Mouse (Mus musculus) lung, adult 18-20 months (tissue): Measurements from ENCODE around the gene Mroh8.
"Not testable (repeated sequence)": the region's sequence is repeated elsewhere in the genome, so short reads cannot be mapped to it uniquely, and the experiment has no call there.

Source experiments
- DNase-seq, 2 experiments: peaks; one replicate each; pipeline ENCODE4 v3.0.0; 2022; ENCODE audit warnings: mixed read lengths in 2 of 2

Gene Mroh8

DNA sequence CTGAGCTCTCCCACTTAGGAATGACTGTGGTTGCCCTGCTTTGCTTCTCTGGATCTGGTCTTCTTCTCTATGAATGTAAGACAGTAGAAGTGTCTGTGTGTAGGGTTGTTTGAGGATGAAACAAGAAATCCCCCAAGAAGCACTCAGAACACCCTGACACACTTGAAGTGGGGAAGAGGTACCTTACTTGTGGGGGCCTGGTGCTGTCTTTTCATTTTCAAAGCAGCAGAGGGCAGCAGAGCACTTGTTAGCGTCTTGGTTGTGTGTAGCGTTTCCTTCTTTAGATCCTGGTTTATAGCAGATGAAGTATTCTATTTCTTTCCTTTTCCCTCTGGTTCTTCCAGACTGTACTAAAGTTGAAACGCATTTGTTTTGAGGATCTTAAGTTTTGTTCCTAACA, 8.2 kb upstream of the Mroh8 start:
- DNase-seq: peak; percentile 25 to 52

DNA sequence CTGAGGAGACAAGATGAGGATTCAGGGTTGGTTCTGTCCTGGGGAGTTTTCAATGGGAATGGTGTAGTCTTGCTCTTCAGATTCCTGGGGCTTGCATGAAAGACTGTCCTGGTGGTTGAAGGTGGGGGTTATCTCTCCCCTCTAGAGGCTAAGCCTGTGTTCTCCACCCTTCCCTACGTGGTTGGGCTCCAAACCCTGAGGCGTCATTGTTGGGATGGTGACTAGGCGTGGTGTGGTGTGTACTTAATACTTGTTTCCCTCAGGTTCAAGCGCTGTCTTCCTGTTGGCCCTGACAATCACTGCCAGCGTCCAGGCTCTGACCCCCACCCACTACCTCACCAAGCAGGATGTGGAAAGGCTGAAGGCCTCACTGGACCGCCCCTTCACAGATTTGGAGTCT, 4.0 kb upstream of the Mroh8 start:
- DNase-seq: peak in 1 of 2 experiments; percentile 16

GRCm38 (mm10) chr2:157278717-157279415, 483 bp downstream of the Mroh8 start, which contains the start of gene Rpn2:
TSS of gene Rpn2 (plus strand) at chr2:157279017.
- DNase-seq: peak; percentile 97

DNA sequence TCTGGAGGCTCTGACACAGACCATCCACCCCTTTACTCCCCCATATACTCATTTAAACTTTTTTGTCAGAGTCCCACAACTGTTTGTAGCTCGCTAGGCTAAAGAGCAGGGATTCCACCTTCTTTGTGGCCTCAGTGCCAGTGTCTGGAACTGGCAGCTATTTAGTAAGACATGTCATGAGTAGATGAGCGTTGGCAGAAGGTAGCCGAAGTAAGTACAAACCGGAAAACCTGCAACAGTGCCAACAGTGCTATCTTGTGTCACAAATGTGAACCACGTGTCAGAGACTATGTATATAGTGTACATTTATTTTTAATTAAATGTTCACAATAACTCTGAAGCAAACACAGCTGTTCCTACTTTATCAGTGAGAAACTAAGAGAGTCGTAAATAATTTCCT, 15.5 kb downstream of the Mroh8 start:
- DNase-seq: no peak

DNA sequence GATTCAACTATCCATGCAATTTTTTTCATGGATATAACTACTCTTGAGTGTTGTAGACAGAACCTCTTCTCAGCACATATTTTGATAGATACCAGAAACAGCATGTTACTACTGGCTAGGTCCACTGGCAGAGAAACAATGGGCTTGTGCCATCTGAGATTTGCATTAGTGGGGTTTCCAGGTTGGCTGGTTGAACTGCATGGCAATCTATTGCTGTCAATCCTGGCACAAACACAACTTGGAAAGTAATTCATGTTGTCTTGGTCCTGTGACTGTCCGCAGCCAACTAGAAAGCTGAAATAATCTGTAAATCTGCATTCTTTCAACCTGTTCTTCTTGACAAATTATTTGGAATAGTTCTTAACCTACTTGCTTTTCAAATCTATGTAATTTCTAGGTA, 16.2 kb downstream of the Mroh8 start:
- DNase-seq: no peak

- no peak for DNase-seq
Observed at GRCm38 (mm10) chr2:157262506-157262905, 16.8 kb downstream of the Mroh8 start.

DNA sequence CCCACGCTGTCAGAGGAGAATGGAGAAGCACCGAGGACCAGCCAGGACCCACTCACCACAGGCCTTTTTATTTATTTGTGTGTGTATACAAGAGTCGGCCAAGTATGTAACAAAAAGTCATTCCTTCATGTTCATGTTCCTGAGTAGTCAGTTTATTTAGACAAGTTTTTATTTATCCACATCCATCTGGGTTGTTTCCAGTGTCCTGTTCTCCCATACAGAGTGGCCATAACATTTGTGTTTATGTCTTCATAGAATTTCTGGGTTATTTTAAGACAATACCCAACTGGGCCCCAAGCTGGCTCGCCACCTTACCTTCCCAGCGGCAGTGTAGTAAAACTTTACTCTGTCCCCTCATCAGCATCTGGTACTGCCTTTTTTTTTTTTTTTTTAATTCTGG, 17.4 kb downstream of the Mroh8 start:
- no peak for DNase-seq

DNA sequence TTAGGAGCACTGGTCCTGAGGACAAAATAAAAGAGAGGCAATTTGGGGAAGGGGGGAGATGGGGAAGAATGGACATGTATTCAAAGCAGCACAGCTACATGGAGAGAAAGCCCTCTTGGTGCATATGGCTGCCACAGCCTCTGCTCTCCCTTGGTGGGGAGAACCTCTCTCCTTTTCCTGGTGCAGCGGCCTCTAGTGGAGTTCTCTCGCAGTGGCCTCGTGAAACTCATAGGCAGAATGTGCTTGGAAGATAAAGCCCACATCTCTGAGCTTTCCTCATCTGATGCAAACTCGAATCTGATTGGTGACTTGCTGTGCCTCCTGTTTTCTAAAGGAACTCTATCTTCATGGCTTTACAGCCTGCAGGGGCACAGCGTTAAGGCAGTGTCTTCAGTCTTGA, 19.6 kb downstream of the Mroh8 start:
- DNase-seq: peak; percentile 59 to 61

- DNase-seq: no peak
Observed at GRCm38 (mm10) chr2:157248111-157248510, 31.2 kb downstream of the Mroh8 start.

- DNase-seq: no peak
Observed at GRCm38 (mm10) chr2:157245603-157246002, 33.7 kb downstream of the Mroh8 start.

DNA sequence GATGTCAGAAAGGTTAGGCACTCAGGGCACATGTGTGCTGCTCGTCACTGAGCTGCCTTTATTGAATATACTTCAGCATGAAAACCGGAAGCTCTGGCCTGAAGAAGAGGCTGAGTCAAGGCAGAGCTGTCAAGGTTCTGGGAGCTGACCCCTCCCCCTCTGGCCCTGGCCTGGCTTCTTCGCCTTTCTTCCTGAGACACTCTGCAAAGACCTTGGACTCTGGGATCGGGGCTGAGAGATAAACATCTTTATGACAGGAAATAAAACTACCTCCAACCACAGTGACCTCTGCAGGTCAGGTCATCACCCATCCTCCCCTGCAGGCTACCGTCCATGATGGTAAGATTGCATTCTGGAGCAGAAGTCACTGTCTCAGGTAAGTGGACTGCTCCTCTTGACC, 34.3 kb downstream of the Mroh8 start:
- DNase-seq: no peak

DNA sequence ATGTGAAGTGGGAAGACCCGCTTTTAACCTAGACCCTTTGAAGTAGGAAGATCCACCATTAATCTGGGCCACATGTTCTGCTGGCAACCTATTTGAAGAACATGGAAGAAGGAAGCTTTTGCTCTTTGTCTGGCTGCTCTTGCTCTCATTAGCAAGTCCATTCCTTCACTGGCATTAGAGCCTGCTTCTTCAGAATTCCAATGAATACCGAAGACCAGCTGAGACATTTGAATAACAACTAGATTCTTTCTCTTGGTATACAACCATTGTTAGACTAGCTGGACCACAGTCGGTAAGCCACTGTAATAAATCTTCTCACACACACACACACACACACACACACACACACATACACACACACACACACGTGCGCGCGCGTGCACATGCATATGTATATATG, 43.4 kb downstream of the Mroh8 start:
- no peak for DNase-seq

- not testable (repeated sequence) for DNase-seq
Observed at GRCm38 (mm10) chr2:157221916-157222315, 57.4 kb downstream of the Mroh8 start.

DNA sequence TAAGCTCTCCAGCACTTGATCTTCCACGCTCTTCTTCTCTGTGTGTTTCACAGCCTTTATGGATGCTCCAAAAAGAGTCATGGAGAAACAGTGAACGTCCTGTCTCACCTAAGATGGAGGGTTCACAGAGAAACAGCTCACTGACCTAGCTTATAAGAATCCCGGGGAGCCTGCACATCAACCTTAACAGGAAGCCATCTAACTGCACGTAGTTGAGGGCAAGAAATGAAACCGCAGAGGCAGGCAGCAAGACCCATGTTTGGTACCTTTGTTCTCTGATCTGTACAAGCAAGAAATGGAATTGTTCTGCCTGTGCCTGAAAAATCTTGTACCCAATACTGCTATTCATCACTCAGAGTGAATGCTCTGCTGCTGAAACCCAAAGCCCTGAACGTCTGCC, 59.2 kb downstream of the Mroh8 start:
- DNase-seq: no peak

DNA sequence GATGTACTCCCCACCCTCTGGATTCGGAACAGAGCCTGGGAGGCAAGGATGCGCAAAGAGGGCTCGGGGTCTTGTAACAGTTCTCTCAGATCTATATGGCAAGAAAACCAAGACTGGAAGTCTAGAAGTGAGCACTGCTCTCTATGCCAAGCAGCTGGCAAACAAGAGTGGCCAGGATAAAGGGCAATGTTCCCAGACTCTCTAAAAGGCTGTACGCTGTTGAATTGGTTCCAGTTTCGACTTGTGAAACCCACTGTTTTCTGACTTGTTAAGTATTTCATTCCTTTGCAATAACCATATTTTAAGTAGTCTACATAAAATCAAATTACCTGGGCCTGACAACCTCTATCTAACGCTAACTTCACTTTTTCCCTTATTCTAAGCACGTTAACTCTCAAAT, 67.6 kb downstream of the Mroh8 start:
- DNase-seq: no peak

DNA sequence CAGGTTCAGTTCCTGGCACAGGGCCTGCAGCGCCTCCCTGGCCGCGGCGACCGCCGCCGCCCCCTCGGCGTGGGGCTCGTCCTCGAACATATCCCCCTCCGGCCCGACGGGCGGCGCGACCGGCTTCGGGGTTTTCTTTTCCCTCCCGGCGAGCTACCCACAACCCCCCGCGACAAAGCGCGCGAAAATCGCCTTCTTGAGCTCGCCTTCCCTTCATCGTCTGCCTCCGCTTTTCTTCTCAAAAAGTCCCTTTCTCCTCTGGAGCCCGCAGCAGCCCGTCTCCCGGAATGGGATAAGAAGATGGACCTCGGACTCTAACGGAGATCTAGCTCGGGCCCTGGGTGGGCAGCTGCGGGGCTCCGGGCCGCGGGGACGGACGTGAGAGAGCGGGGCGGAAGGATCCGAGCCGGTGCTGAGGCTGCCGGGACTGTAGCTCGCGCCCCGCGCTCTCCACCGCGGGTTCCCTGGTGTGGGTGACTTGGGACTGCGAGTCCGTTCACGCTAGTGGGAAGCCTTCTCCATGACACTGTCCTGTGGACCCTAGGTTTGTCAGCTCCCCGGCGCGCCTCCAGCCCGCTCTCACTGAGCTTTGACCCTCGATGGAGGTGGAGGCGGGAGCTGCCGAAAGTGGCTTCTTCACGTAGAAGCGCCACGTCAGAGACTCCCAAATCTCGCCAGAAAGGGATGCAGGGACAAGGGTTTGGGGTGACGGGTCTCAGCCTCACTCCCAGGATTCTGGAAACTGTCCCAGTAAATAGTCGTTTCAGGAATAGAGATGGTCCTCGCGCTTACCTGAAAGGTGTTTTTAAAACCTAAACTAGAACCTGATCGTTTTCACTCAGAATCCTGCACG, 74.8 kb downstream of the Mroh8 start, which contains the start of gene Rbl1:
Gene Rbl1 (minus strand): TSS at position 169 of the 853 bp plus-strand sequence.
- peak; percentile 90 to 91 for DNase-seq

DNA sequence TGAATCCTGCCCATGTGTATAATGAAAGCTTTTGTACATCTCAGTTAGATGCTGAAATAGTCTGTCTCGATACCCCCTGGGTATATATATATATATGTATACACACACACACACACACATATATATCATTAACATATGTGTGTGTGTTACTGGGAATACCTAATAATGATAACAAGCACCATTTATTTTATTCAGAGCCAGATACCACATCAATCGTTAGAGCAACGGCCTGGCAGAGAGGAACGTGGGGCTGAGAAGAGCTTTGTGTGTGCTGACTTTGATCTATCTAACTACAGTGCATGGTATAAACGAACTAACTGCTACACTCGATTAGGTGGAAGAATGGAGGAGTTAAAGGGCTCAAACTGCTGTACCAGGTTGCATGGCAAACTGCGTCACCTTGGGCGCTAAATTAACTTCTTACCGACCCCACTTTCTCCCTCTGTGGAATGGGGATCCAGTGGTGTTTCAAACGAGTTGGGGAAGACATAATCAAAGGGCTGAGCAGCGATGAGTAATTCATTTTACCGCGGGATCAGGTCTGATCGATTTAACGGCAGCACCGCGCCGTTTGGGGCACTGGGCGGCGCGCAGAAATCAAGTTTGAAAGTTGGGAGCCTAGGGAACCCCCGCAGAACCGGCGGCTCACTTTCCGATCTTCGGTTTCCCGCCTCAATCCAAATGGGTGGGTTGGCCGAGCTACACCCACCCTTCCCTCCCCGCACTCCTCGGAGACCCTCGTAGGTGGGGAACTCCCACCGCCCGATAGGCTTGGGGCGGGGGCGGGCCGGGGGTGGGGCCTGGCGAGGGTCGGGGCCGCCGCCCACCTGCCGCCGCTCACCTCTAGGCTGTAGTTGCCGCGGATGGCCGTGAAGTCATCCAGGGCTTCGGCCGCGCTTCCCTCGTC, 75.6 kb downstream of the Mroh8 start:
- peak; percentile 37 to 47 for DNase-seq

DNA sequence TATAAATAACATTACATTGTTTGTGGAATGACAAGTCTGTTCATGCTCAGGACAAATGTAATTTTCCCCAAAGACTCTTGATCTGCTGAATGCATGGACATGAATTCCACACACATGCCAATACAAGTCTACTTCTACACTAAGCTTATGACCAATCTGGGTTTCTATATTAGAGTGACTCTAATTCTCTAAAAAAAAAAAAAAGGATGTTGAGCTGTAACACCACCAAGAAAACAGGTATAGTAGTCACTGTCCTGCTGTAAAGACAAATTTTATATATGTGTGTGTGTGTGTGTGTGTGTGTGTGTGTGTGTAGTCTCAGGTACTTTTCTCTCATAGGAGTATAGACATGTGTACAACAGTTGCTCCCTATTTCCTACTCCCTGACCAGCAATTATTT, 76.3 kb downstream of the Mroh8 start:
- no peak for DNase-seq

DNA sequence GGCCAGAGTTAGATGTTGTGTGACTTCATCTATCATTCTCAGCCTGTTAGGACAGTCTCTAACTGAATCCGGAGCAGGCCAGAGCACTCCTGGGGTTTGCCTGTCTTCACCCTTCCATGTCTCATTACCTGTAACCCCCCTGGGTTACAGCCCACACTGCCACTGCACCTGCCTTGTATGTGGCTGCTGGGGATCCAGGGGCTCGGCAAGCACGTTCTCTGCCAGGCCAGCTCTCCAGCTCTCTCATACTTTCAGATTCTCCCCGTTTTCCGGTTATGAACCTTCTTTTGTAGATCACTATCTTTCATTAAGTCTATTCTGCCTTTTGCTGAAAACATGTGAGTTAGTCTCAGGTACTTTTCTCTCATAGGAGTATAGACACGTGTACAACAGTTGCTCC, 77.0 kb downstream of the Mroh8 start:
- no peak for DNase-seq

DNA sequence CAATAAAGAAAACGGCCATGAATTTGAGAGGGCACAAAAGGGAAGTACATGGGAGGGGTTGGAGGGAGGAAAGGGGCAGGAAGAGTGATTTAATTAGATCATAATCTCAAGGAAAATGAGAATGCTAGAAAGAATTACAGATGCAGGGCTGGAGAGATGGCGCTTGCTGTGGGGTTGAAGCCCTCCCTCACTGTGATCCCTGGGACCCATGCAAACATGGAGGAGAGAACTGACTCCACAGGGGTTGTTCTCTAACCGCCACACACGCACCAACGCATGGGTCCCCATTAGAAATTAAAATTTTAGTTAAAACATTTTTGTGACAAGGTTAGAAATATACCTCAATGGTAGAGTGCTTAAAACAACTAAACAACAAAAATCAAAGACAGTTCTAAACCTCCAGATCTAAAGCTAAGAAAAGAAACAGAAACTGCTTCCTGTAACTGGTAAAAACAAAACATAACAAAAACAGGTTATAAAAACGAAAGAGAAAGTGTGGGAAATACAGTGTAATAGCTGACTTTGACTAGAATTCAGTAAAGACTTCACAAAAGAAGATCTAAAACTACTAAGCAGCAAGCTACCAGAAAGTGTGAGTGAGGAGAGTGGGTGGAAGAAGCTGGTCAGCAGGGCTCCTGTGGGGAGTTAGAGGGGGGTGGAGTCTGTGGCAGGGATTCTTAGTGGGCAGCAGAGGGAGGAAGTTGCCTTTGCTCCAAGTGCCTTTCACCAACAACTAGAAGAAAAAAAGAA, 78.1 kb downstream of the Mroh8 start:
- peak; percentile 66 to 67 for DNase-seq

DNA sequence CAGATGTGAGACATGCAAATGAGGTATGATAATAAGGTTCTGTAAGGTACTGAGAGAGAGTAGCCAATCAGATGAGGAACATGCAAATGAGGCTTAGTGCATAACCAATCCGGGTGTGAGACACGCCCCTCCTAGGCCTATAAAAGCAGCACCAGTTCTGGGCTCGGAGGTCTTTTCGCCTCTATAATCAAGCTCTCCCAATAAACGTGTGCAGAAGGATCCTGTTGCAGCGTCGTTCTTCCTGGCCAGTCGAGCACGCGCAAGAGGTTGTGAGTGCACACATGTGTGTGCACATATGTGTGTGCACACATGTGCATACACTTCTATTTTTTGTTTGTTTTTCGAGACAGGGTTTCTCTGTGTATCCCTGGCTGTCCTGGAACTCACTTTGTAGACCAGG, 80.9 kb downstream of the Mroh8 start:
- DNase-seq: not testable (repeated sequence)

DNA sequence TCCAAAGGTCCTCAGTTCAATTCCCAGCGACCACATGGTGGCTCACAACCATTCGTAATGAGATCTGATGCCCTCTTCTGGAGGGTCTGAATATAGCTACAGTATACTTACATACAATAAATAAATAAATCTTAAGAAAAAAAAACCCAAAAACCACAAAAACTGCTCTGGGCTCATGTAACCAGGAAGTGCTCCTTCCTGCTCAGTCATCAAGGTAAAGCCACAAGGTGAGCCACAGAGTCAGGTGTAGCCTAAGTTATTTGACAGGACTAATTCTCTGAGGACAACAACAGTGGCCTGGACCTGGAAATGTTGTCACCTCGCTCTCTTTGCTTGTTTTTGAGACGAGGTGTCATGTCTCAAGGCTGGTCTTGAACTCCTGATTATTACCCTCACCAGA, 88.7 kb downstream of the Mroh8 start:
- no peak for DNase-seq
